Mouse (Mus musculus) naive thymus-derived CD4-positive, alpha-beta T cell, adult 2 months (primary cell): ENCODE measurements around the gene Tab2.
"Not testable (repeated sequence)": the region's sequence is repeated elsewhere in the genome, so short reads cannot be mapped to it uniquely, and the experiment has no call there.

Experiments used
- DNase-seq: peaks from one replicate; pipeline ENCODE4 v3.0.0-alpha.2; 2011; ENCODE audit warnings: low read depth

Tab2 gene

DNA sequence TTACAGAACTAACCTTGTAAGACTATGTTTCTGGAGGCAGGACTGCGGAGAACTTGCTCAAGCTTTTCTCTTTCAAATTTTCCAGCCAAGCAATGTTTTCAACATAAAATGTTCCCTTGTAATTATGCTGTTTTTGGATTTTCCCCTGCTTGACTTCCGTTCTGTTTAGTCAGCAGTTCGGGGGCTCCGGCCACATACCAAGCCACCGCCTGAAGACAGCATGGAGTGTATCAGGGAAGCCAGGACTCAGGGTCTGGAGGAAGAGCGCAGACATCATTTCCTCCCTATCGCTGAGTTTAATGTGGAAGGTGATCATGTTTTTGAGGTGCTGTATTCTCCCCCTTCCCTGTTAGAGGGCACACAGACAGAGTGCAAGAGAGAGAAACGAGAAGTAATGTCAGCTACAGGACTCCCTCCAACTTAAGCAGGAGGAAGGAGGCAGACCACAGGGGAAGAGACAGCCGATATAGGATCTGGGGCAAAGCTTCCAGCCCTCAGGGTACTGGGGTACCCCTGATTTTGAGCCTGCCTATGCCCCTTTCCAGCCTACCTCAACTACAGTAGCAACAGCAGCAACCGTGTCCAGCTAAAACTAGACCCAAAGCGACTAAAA, 67.7 kb downstream of the Tab2 start:
- no peak for DNase-seq

DNA sequence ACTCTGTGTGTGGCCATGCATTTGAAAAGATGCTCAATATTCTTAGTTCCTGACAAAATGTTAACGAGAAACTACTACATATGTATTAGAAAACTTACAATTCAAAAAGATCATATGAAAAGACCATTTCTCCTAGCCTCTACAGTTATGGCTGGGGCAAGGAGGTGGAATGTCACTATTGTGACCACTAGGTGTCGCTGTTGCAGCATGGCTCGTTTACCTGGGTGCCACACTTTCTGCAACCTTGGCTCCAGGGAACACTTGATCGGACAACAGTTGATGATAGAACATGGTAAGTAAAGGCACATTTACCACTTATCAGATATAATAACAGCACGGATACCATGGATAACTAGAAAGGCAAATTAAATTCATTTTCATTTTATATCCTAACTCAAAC, 72.5 kb downstream of the Tab2 start:
- DNase-seq, result peak; percentile 86

- DNase-seq, result no peak
These were observed 74.1 kb downstream of the Tab2 start for GRCm38 (mm10) chr10:7881971-7882370.

DNA sequence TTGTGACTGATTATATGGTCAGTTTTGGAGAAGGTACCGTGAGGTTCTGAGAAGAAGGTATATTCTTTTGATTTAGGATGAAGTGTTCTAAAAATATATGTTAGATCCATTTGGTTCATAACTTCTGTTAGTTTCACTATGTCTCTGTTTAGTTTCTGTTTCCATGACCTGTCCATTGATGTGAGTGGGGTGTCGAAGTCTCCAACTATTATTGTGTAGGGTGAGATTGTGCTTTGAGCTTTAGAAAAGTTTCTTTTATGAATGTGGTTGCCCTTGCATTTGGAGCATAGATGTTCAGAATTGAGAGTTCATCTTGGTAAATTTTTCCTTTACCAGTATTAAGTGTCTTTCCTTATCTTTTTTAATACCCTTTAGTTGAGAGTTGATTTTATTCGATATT, 75.7 kb downstream of the Tab2 start:
- not testable (repeated sequence) for DNase-seq

GRCm38 (mm10) chr10:7874194-7874593, 81.8 kb downstream of the Tab2 start:
- DNase-seq, result no peak

GRCm38 (mm10) chr10:7871381-7872020, 84.5 kb downstream of the Tab2 start:
- no peak for DNase-seq

DNA sequence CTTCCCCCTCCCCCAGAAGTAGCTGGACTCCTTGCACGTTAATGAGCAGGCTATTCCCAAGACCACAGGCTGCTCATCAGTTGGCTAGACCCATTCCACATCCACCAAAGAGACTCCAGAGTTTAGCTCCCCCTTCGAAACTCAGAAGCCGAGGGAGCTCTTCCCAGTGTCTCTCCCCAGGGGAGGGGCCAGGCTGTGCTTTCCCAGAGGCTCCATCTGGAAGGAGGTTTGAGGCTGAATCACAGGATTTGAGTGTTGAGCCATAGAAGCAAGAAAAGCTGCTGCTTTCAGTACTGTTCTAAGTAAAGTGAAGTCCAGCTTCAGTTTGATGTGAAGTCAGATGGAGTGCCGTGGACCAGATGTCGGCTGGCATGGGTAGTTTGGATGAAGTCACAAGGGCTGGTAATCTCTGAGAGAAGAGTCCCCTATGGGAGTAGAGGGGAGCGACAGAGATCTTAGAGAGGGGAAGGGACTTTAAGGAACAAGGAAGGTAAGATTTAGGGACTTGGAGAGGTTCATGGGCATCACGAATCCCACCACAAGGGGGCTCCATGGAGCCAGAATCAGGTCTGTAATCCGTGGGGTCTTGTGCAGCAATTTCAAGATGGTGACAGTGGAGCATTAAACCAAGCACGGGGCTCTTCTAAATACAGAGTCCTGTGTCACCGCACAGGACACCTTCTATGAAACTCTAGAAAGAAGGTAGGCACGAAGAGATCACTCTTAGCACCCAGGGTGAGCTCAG, 85.3 kb downstream of the Tab2 start:
- DNase-seq, result peak; percentile 74

GRCm38 (mm10) chr10:7869746-7870145, 86.3 kb downstream of the Tab2 start:
- DNase-seq, result no peak

DNA sequence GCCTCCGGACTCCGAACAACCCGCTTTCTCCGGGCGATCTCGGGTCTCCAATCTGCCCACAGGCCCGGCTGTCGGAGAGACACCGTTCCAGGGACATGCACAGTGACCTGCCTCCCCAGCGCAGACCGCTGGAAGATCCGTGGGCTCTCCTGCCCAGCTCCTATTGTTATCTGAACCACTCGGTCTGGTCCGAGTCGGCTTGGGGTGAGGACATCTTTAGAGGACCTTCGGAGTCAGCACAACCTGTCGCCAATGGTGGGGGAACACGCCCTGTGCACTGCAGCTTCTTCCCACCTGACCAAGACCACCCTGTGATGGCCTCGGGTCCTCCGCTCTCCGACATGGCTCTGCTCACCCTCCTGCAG, 88.4 kb downstream of the Tab2 start:
- DNase-seq, result no peak

- no peak for DNase-seq
These were observed 89.0 kb downstream of the Tab2 start for GRCm38 (mm10) chr10:7866762-7867665.

- DNase-seq, result no peak
These were observed 91.2 kb downstream of the Tab2 start for GRCm38 (mm10) chr10:7864806-7865205.

DNA sequence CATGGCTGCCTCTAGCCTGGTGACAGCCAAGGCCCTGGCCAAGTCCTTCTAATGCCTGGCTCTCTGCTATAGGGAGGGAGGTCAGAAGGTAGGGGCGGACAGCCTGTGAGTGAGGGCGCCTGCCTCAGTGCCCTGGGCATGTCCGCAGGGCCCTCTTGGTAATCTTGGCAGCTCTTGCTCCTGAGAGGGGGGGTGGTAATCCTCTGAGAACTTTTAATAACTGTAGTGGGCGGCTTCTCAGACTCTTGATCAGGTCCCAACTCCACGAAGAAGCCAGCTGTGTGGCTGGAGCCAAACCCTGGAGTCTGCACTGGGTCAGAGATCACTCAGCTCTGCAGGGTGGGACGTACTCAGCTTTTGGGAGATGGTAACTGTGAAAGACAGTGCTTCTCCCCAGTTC, 91.8 kb downstream of the Tab2 start:
- DNase-seq, result no peak

DNA sequence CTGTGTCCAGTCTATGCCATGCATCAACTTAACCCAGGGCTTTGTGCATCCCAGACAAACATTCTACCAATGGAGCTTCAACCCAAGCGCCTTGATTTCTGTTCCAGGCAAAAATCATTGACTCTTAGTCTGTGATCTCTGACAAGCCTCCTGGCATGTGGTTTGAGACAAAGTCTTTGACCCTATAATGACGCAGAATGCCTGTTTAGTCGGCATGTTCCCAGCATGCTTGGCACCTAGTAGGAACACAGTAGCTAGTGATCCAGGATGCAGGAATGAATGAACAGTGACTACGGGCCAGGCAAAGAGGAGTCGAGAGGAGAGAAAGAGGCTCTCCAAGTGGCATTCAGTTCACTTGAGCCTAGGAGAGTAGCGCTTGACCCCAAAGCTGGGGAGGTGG, 92.6 kb downstream of the Tab2 start:
- no peak for DNase-seq

GRCm38 (mm10) chr10:7861937-7862657, 93.9 kb downstream of the Tab2 start:
- DNase-seq, result no peak

- no peak for DNase-seq
These were observed 94.6 kb downstream of the Tab2 start for GRCm38 (mm10) chr10:7861259-7861936.

DNA sequence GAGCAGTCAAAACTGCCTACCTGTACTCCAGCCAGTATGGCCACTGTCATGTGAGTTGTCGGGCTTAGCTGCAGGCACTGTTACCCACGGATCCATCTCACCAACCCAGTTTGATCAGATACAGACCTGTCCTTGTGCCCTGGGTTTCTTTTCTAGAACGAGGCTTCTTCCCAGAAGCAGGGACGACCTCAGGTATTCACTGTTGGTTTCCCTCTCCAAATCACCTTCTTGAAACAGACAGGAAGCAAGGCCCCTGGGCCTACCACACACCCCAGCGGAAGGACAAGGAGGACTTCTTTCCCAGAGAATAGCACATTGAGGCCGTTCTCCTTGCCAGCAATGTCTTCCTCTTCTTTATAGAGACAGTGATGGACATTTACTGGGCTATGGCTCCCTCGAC, 95.5 kb downstream of the Tab2 start:
- DNase-seq, result no peak
